Mouse (Mus musculus) ES-Bruce4 (cell line): ENCODE measurements around the gene Nr5a1.

Experiments used
- CTCF ChIP-seq: IDR thresholded peaks from one replicate; pipeline ENCODE4 v1.8.1; 2011; ENCODE audit warnings: low read depth, low read length
- POLR2A ChIP-seq: IDR thresholded peaks from one replicate; pipeline ENCODE4 v1.8.1; 2011; ENCODE audit warnings: low read length; ENCODE audit not compliant: insufficient read depth

DNA sequence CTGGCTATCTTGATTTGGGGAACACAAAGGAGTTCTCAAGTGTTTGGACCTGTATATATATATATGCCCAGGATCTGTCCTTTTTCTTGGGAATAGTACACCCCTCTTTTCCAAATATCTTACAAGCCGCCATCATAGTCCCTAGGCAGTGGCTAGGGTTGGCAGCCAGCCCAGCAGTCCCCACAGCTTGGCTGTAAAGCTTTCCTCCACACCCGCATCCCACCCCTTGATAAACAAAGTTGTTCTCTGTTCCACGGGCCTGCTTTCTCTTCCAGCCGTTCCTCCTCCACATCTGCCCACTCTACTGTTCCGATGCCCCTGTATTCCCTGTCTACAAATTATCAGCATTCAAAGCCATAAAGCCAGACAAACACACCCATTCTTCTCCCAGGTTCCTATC lies 20.4 kb upstream of the Nr5a1 start:
- TF ChIP-seq CTCF (no peak), POLR2A (no peak)
